Mouse (Mus musculus): ENCODE results near the gene Tgfbr3.

The Tgfbr3 gene

GRCm38 (mm10) chr5:107080986-107081624, 208.3 kb downstream of the Tgfbr3 start:
- DNase-seq (ENCODE audit: low spot score in 2 of 2) = no peak

DNA sequence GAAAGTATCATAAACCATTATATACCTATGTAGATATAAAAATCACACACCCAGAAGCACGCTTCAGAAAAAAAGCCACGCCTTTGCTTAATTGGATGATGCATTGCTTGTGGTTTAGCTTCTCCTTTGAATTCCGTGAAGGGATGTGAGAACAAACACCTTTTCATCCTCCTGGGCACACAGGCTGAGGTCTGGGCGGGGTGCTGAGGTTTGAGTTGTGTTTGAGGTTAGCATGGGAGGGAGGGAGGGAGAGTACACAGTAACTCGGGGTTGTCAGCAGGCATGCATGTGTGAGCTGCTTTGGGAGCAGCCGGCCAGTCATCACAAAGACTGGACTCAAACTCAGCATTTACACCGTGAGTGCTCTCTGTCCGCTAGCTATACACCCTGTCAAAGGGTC, 209.5 kb downstream of the Tgfbr3 start:
- DNase-seq (ENCODE audit: low spot score in 2 of 2) = no peak

- no peak for DNase-seq (ENCODE audit: low spot score in 2 of 2)
Observed at GRCm38 (mm10) chr5:107079146-107079638, 210.2 kb downstream of the Tgfbr3 start.

GRCm38 (mm10) chr5:107078361-107078760, 211.1 kb downstream of the Tgfbr3 start:
- no peak for DNase-seq (ENCODE audit: low spot score in 2 of 2)

DNA sequence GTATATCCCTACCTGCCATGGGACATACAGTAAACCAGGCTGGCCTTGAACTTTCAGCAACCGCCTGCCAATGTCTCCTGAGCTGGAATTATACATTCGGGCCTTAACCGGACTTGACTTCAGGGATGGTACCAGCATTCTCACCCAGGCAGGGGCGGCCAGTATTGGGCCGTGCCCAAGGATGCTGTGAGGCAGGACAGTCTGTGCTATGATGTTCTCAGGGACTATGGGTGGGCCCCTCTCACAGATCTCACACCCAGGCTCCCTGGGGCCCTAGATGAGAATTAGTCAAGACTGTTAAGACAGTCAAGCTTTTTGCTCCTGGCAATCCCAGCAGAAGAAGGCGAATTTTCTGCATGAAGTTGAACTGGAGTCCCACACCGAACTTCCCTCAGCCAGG, 211.5 kb downstream of the Tgfbr3 start:
- DNase-seq (ENCODE audit: low spot score in 2 of 2) = no peak

GRCm38 (mm10) chr5:107074980-107075583, 214.3 kb downstream of the Tgfbr3 start:
- no peak for DNase-seq (ENCODE audit: low spot score in 2 of 2)

GRCm38 (mm10) chr5:107074350-107074749, 215.1 kb downstream of the Tgfbr3 start:
- no peak for DNase-seq (ENCODE audit: low spot score in 2 of 2)

- DNase-seq (ENCODE audit: low spot score in 2 of 2) = no peak
Observed at GRCm38 (mm10) chr5:107073536-107073935, 215.9 kb downstream of the Tgfbr3 start.

DNA sequence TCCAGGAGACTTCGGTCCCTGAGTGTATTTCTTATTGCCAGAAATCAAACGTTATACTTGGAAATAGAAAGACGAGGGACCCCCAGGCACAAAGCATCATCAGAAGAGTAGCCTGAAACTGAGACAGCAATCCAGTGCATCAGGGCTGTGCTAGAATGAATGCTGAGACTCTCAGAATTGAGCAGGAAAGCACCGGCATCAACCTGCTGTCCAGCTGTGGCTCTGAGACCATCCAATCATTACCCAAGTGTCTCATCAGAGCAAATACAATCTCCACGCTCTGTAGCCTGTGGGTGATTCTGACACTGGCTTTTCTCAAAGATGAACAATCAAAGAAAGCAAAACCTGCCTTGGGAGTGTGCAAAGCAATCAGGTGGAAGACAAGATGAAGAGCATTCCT, 221.3 kb downstream of the Tgfbr3 start:
- DNase-seq (ENCODE audit: low spot score in 2 of 2) = no peak

DNA sequence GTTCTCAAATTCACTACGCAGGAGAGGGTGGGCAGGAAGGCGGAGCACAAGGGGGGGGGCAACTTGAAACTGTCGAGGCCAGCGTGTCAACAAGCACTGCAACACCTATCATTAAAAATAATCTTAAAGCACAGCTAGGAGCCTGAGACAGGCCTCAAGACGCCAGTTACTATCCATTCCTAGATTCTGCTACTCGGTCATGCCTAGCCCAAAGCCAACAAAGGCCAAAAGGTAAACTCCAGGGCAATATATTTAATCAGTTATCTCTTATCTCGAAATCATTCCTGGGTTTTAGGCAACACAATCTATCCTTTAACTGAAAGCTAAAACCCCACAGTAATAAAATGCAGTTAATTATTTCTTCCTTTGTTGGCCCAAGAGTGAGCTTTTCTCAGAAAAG, 221.9 kb downstream of the Tgfbr3 start:
- no peak for DNase-seq (ENCODE audit: low spot score in 2 of 2)

GRCm38 (mm10) chr5:107064922-107065321, 224.5 kb downstream of the Tgfbr3 start:
- no peak for DNase-seq (ENCODE audit: low spot score in 2 of 2)

DNA sequence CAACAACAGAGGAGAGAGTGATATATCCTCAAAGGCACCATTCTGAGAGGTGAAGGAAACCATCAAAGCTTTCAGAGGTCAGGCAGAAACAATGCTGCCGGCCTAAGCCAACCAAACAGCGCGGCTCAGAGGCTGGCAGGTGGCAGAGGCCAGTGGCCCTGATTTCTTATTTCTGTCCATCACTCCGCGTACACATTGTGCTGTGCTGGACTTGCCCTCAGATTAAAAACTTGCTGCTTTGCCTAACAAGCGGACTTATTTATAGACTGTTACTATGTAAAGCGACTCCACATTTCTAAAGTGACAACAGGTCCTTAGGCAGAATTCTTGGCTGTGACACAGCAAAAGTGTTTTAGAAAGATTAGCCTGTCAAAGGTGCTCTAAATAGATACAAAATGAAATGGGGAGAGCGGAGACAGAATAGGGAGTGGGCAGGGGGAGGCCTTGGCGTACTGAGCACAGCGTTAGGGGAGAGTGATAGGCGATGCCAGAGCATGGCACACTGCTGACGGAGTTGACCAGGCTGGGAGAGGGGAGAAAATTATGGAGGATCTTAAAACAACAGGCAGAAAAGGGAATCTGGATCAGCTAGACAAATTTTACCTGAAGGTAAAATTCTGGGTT, 227.1 kb downstream of the Tgfbr3 start:
- no peak for DNase-seq (ENCODE audit: low spot score in 2 of 2)

DNA sequence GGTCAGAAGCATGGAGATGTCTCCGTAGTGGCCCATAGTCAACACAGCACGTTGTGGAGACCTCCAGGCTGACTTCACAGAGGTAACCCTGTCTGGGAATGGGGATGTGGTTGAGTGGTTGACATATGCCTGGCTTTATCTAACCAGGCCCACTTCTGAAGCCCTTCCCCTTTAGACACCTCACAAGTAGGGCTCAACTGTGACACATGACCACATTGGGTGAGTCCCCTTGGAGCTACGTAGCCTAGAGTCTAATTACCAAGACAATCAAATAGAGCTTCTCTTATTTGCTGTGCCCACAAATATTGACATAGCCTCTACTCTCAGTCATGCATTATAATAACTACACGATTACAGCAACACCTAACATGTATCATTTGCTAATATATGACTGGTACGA, 229.9 kb downstream of the Tgfbr3 start:
- no peak for DNase-seq (ENCODE audit: low spot score in 2 of 2)

GRCm38 (mm10) chr5:107058642-107059041, 230.8 kb downstream of the Tgfbr3 start:
- DNase-seq (ENCODE audit: low spot score in 2 of 2) = no peak

Data from spleen, postnatal 14 days (tissue).